ENCODE assay signal across 8 mouse cellular contexts in the genomic region with DNA sequence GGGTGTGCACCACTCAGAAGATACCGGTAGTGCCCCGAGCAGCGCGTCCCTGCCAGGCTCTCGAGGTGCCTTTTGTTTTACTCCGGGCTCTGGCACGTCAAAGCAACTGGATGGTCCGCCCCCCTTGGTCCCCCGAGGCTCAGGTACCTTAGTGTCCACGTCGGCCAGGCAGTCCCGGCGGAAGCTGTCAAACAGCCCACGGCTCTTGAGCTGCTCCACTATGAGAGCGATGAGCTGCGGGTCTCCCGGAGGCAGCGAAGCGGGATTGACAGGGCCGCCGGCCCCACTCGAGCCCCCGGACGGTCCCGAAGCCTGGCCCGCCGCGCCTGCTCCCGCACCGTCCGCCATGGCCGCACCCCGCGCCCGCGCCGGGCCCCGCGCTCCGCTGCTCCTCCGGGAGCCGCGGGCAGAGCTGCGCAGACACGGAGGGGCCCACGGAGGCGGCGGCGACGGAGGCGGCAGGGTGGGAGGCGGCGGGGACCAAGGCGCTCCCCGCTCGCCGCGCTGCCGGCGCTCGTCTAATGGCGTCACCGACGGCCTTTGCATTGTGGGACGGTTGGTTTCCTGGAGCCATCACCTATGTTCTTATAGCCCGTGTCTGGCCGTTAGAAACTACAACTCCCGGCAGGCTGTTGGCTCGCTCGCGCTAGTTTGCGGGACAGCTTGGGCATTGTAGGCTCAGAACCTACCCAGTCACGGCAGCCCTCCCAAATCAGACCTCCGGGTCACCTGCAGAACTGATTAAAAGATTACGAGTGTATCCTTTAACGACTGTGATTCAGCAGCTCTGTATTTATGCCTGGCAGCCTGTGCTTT. TPM values are rescaled to one million over a fixed set of nuclear protein-coding genes. Genes with fewer than 3 reads are reported as not detected.
DNase-seq lines count a peak whose midpoint lies in the region; ATAC-seq and TF ChIP-seq lines count a peak whose summit lies in the region.

A gene (minus strand): TSS at position 532 of the 816 bp plus-strand sequence.

- H3K27me3 ChIP-seq in embryonic facial prominence, embryonic 13.5 days = no peaks in the 10 kb centered on the region
- H3K27me3 ChIP-seq in heart, adult 2 months (ENCODE audit: control insufficient read depth, insufficient read depth, low read length) = no peaks in the 10 kb centered on the region
- no peaks in the 10 kb centered on the region for H3K27me3 ChIP-seq in limb, embryonic 13.5 days
- H3K27me3 ChIP-seq in midbrain, embryonic 16.5 days (ENCODE audit: control insufficient read depth, insufficient read depth, low read depth, low read length) = no peaks in the 10 kb centered on the region

- peaks cover 11% of the 10 kb centered on the region for H3K4me1 ChIP-seq in embryonic facial prominence, embryonic 13.5 days
- peaks cover 3% of the 10 kb centered on the region for H3K4me1 ChIP-seq in heart, adult 2 months (ENCODE audit: control insufficient read depth, insufficient read depth, low read length)
- H3K4me1 ChIP-seq in limb, embryonic 13.5 days = peaks cover 17% of the 10 kb centered on the region
- peaks cover 21% of the 10 kb centered on the region for H3K4me1 ChIP-seq in midbrain, embryonic 16.5 days (ENCODE audit: control insufficient read depth, insufficient read depth, low read length)

- peak within 1 kb of the TSS; percentile 92 for H3K4me3 ChIP-seq in embryonic facial prominence, embryonic 13.5 days
- peak within 1 kb of the TSS; percentile 92 for H3K4me3 ChIP-seq in heart, adult 2 months
- H3K4me3 ChIP-seq in limb, embryonic 13.5 days = peak within 1 kb of the TSS; percentile 94
- H3K4me3 ChIP-seq in midbrain, embryonic 16.5 days (ENCODE audit: low read depth, low read length) = peak within 1 kb of the TSS; percentile 87

- no peak for TF ChIP-seq CTCF in heart, adult 2 months (IDR thresholded peaks at IDR 0.05)

- peak within 1 kb of the TSS; percentile 51 for H3K27ac ChIP-seq in embryonic facial prominence, embryonic 13.5 days
- peak within 1 kb of the TSS; percentile 81 for H3K27ac ChIP-seq in heart, adult 2 months
- peak within 1 kb of the TSS; percentile 6; the same call in 1 of the 2 replicates for H3K27ac ChIP-seq in limb, embryonic 13.5 days
- peak within 1 kb of the TSS; percentile 73 for H3K27ac ChIP-seq in midbrain, embryonic 16.5 days (ENCODE audit: low read length)

- 0 out of 2 replicates have a peak, but pooled peaks have one; percentile 10 for TF ChIP-seq EP300 in heart, adult 2 months (IDR thresholded peaks at IDR 0.05; ENCODE audit: insufficient read depth, low read depth, low read length)

- peak; percentile 91 for ATAC-seq in embryonic facial prominence, embryonic 13.5 days (ENCODE audit: insufficient number of reproducible peaks, insufficient read depth, low FRiP score, low TSS enrichment, low read depth)
- ATAC-seq in limb, embryonic 13.5 days (ENCODE audit: low FRiP score, low read depth) = peak; percentile 99
- ATAC-seq in midbrain, embryonic 16.5 days = peak; percentile 98

- peak within 1 kb of the TSS; percentile 68 for H3K4me2 ChIP-seq in embryonic facial prominence, embryonic 13.5 days
- peak within 1 kb of the TSS; percentile 69 for H3K4me2 ChIP-seq in limb, embryonic 13.5 days (replicated peaks)
- peak within 1 kb of the TSS; percentile 80 for H3K4me2 ChIP-seq in midbrain, embryonic 16.5 days (ENCODE audit: low read length)

- H3K79me2 ChIP-seq in heart, adult 2 months (replicated peaks; ENCODE audit: control insufficient read depth, insufficient read depth, low read length) = no peaks in the 10 kb centered on the region; the same call in none of the 2 replicates

- peak; percentile 86 for DNase-seq in 3134 (ENCODE audit: extremely low read depth, insufficient read length, low spot score)
- DNase-seq in adrenal gland, postnatal 36 days = peak; percentile 93 to 94
- DNase-seq in heart, adult 2 months = peak; percentile 91 to 93
- DNase-seq in kidney, adult 8-10 months = peak; percentile 94 to 95
- peak; percentile 71 to 91 for DNase-seq in spleen, postnatal 10 days (ENCODE audit: low spot score in 2 of 2)

- H3K36me3 ChIP-seq in embryonic facial prominence, embryonic 13.5 days = peaks cover 31% of the 10 kb centered on the region
- H3K36me3 ChIP-seq in heart, adult 2 months (ENCODE audit: control insufficient read depth, insufficient read depth, low read length) = no peaks in the 10 kb centered on the region
- peaks cover 34% of the 10 kb centered on the region for H3K36me3 ChIP-seq in limb, embryonic 13.5 days
- H3K36me3 ChIP-seq in midbrain, embryonic 16.5 days (ENCODE audit: control insufficient read depth, insufficient read depth, low read length) = peaks cover 7% of the 10 kb centered on the region

- H3K9me3 ChIP-seq in embryonic facial prominence, embryonic 13.5 days = no peaks in the 10 kb centered on the region
- H3K9me3 ChIP-seq in limb, embryonic 13.5 days = no peaks in the 10 kb centered on the region
- no peaks in the 10 kb centered on the region for H3K9me3 ChIP-seq in midbrain, embryonic 16.5 days (replicated peaks; ENCODE audit: control insufficient read depth, low read length, poor library complexity, severe bottlenecking)

- intact Hi-C loops in heart, adult 2 months (cut with DNase I) = loop anchor here (1.0 to 10.0 kb wide), 2 partner anchors 199 to 463 kb away; no protein-coding TSS in a partner anchor

- peak within 1 kb of the TSS; percentile 97 for H3K9ac ChIP-seq in embryonic facial prominence, embryonic 13.5 days
- peak within 1 kb of the TSS; percentile 93 for H3K9ac ChIP-seq in heart, adult 2 months (ENCODE audit: low read depth, low read length)
- peak within 1 kb of the TSS; percentile 96 for H3K9ac ChIP-seq in limb, embryonic 13.5 days
- peak within 1 kb of the TSS; percentile 91 for H3K9ac ChIP-seq in midbrain, embryonic 16.5 days (ENCODE audit: low read depth, low read length)

- under 1% methylated on average over 61 of the region's 76 CpGs for WGBS in embryonic facial prominence, embryonic 13.5 days
- WGBS in heart, adult 2 months = under 1% methylated on average over 76 of the region's 76 CpGs
- under 1% methylated on average over 69 of the region's 76 CpGs for WGBS in limb, embryonic 13.5 days
- WGBS in midbrain, embryonic 16.5 days = 0% methylated on average over 65 of the region's 76 CpGs

- peak; percentile 73 for TF ChIP-seq POLR2A in heart, adult 2 months (IDR thresholded peaks at IDR 0.05; ENCODE audit: insufficient read depth, low read depth, low read length)

RNA-seq across cellular contexts. Expression of the gene that starts here (rescaled TPM):
- total RNA-seq in adrenal gland, postnatal 36 days (2021) = 10 to 100 TPM; 64.4 to 73.4 TPM
- polyA plus RNA-seq in embryonic facial prominence, embryonic 13.5 days (2015; fragmentation: Nextera tagmentation; extraction: Ambion mirVana) = 94.7 and 108 TPM in 2 replicates
- total RNA-seq in heart, adult 2 months (2021) = 100 to 1,000 TPM; 125 to 140 TPM
- 105 and 181 TPM in 2 replicates for polyA plus RNA-seq in heart, adult 2 months (2012; rRNA removed)
- 108 and 109 TPM in 2 replicates for polyA plus RNA-seq in limb, embryonic 13.5 days (2015; fragmentation: Nextera tagmentation; extraction: Ambion mirVana)
- polyA plus RNA-seq in midbrain, embryonic 16.5 days (2015; fragmentation: Nextera tagmentation; extraction: Ambion mirVana) = 126 and 134 TPM in 2 replicates

Comparison
In these comparisons a context has a peak if more than half of its experiments do, and no peak if none do; other contexts are left out.
1. Peak in every context shown above with its lines: DNase-seq, ATAC-seq, H3K4me3 ChIP-seq and H3K27ac ChIP-seq.
2. H3K27ac ChIP-seq: peak in every context shown above with its lines; median percentile 81 in heart, adult 2 months; 73 in midbrain, embryonic 16.5 days; 51 in embryonic facial prominence, embryonic 13.5 days; 6 in limb, embryonic 13.5 days.